Mouse (Mus musculus): ENCODE measurements around the gene Phf21a.

GRCm38 (mm10) chr2:92047601-92048000 is 45.3 kb upstream of the Phf21a start:
- TF ChIP-seq CTCF (IDR thresholded peaks at IDR 0.05; ENCODE audit: control insufficient read depth, insufficient read depth, low read length) (no peak), POLR2A (IDR thresholded peaks at IDR 0.05; ENCODE audit: borderline replicate concordance, control insufficient read depth, low read depth, low read length) (no peak)

Measured in bone marrow, adult 2 months (tissue).